Mouse (Mus musculus): ENCODE results near the gene Gm6657.

- TF ChIP-seq CTCF (IDR thresholded peaks at IDR 0.05) (no peak), EP300 (IDR thresholded peaks at IDR 0.05) (no peak)
Measured at GRCm38 (mm10) chr12:78209856-78210255, 15.8 kb downstream of the Gm6657 start.

Data from lung, postnatal 0 days (tissue).